Mouse (Mus musculus): ENCODE results near the gene Alkbh6.

- TF ChIP-seq CTCF (IDR thresholded peaks at IDR 0.05; ENCODE audit: low read depth, low read length) (no peak), POLR2A (IDR thresholded peaks at IDR 0.05; ENCODE audit: insufficient read depth, low read length) (no peak)
Observed at GRCm38 (mm10) chr7:30332622-30333259, 24.2 kb downstream of the Alkbh6 start.
